Mouse (Mus musculus): ENCODE results near the gene Hmga1b. TPM values are rescaled to one million over a fixed set of nuclear protein-coding genes. Genes with fewer than 3 reads are reported as not detected.
A peak's percentile ranks its signal among the peaks of the same experiment; 100 is the strongest.
"Not testable (repeated sequence)": the region's sequence is repeated elsewhere in the genome, so short reads cannot be mapped to it uniquely, and the experiment has no call there.

The Hmga1b gene
- polyA plus RNA-seq, 1 experiment from 2014 or later: 8.2 TPM

GRCm38 (mm10) chr11:120722067-120722630 lies 40.4 kb upstream of the Hmga1b start:
- Histone ChIP-seq H3K4me1 (ENCODE audit: control insufficient read depth, insufficient read depth, low read length) (peaks cover 15% of the 10 kb centered on the region), H3K27ac (ENCODE audit: low read depth, low read length) (no peak overlapping the region), H3K4me3 (ENCODE audit: low read depth, low read length) (peak overlapping the region; percentile 57), H3K27me3 (ENCODE audit: control insufficient read depth, insufficient read depth, low read length) (peaks cover 22% of the 10 kb centered on the region; the same call in 1 of the 2 replicates), H3K9ac (ENCODE audit: low read length) (peak overlapping the region; percentile 77), H3K4me2 (peak overlapping the region; percentile 97), H3K9me3 (ENCODE audit: control insufficient read depth, low read length) (no peaks in the 10 kb centered on the region), H3K36me3 (ENCODE audit: control insufficient read depth, insufficient read depth, low read length) (peaks cover 11% of the 10 kb centered on the region)
- ATAC-seq (ENCODE audit: low FRiP score) (0 out of 2 replicates have a peak, but pooled peaks have one; percentile 1), DNase-seq (ENCODE audit: low spot score, missing footprints) (no peak)
- 19% methylated on average over 21 of the region's 21 CpGs for WGBS

DNA sequence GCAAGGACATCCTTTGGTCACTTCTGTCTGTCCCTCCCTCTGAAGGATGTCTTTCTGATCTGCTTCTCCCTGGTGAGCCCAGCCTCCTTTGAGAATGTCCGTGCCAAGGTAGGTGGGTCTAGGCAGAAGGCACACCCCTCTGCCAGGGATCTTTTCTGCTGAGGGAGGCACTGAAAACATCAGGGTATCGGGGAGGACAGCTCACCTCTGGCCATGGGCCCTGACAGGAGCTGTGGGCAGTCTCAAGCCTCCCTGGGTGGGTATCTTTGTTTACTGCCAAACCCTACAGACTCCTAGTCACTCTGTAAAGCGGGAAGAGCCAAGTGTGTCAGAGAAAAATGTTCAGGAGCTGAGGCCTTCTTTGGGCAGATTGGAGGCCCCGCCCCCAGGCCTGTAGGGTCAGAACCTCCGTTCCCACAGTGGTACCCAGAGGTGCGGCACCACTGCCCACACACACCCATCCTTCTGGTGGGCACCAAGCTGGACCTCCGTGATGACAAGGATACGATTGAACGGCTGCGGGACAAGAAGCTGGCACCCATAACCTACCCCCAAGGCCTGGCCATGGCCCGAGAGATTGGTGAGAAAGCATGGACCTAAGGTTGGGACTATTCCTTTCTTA lies 39.7 kb upstream of the Hmga1b start:
- Histone ChIP-seq H3K27me3 (ENCODE audit: control insufficient read depth, insufficient read depth, low read length) (peaks cover 22% of the 10 kb centered on the region; the same call in 1 of the 2 replicates), H3K27ac (ENCODE audit: low read depth, low read length) (no peak overlapping the region), H3K9ac (ENCODE audit: low read length) (no peak overlapping the region), H3K4me1 (ENCODE audit: control insufficient read depth, insufficient read depth, low read length) (peaks cover 15% of the 10 kb centered on the region), H3K4me2 (no peak overlapping the region), H3K4me3 (ENCODE audit: low read depth, low read length) (no peak overlapping the region), H3K36me3 (ENCODE audit: control insufficient read depth, insufficient read depth, low read length) (peaks cover 11% of the 10 kb centered on the region), H3K9me3 (ENCODE audit: control insufficient read depth, low read length) (no peaks in the 10 kb centered on the region)
- ATAC-seq (ENCODE audit: low FRiP score) (no peak), DNase-seq (ENCODE audit: low spot score, missing footprints) (no peak)
- WGBS: 87% methylated on average over 11 of the region's 11 CpGs

- 90% methylated on average over 7 of the region's 7 CpGs for WGBS
- no peak overlapping the region for H3K4me2 ChIP-seq
- no peak overlapping the region for H3K9ac ChIP-seq (ENCODE audit: low read length)
- no peaks in the 10 kb centered on the region for H3K9me3 ChIP-seq (ENCODE audit: control insufficient read depth, low read length)
- H3K36me3 ChIP-seq (ENCODE audit: control insufficient read depth, insufficient read depth, low read length): peaks cover 6% of the 10 kb centered on the region
- no peak overlapping the region for H3K27ac ChIP-seq (ENCODE audit: low read depth, low read length)
- no peak overlapping the region for H3K4me3 ChIP-seq (ENCODE audit: low read depth, low read length)
- DNase-seq (ENCODE audit: low spot score, missing footprints): no peak
- H3K4me1 ChIP-seq (ENCODE audit: control insufficient read depth, insufficient read depth, low read length): peaks cover 15% of the 10 kb centered on the region
- no peak for ATAC-seq (ENCODE audit: low FRiP score)
- peaks cover 22% of the 10 kb centered on the region; the same call in 1 of the 2 replicates for H3K27me3 ChIP-seq (ENCODE audit: control insufficient read depth, insufficient read depth, low read length)
Measured at GRCm38 (mm10) chr11:120723509-120723908, 39.1 kb upstream of the Hmga1b start.

- Histone ChIP-seq H3K9ac (ENCODE audit: low read length) (peak overlapping the region; percentile 57; the same call in 1 of the 2 replicates), H3K36me3 (ENCODE audit: control insufficient read depth, insufficient read depth, low read length) (no peaks in the 10 kb centered on the region), H3K4me1 (ENCODE audit: control insufficient read depth, insufficient read depth, low read length) (peaks cover 11% of the 10 kb centered on the region), H3K27ac (ENCODE audit: low read depth, low read length) (no peak overlapping the region), H3K9me3 (ENCODE audit: control insufficient read depth, low read length) (no peaks in the 10 kb centered on the region), H3K4me2 (peak overlapping the region; percentile 65), H3K4me3 (ENCODE audit: low read depth, low read length) (peak overlapping the region; percentile 54), H3K27me3 (ENCODE audit: control insufficient read depth, insufficient read depth, low read length) (peaks cover 20% of the 10 kb centered on the region; the same call in 1 of the 2 replicates)
- 18% methylated on average over 36 of the region's 36 CpGs for WGBS
- DNase-seq (ENCODE audit: low spot score, missing footprints) (no peak), ATAC-seq (ENCODE audit: low FRiP score) (peak; percentile 43)
Measured at GRCm38 (mm10) chr11:120726243-120727168, 36.1 kb upstream of the Hmga1b start.

DNA sequence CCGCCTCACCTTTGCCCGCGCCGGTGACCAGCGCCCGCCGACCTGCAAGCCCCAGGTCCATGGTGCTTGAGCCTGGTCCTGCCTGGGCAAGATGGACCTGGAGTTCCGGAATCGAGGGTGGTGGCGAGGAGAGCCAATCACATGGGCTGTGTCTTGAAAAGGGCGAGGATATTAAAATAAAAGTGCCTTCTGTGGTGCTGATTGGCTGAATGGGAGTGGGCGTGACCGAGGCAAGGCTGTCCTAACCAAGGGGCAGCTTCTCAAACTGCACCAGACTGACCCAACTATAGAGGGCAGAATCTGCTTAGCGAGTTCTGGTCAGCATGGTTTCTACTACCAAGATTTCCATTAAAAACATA lies 35.4 kb upstream of the Hmga1b start, which contains the start of gene Dcxr:
Dcxr (minus strand) TSS at position 113 of the 359 bp plus-strand sequence.
- peak within 1 kb of the TSS; percentile 57; the same call in 1 of the 2 replicates for H3K9ac ChIP-seq (ENCODE audit: low read length)
- H3K4me1 ChIP-seq (ENCODE audit: control insufficient read depth, insufficient read depth, low read length): peaks cover 5% of the 10 kb centered on the region; the same call in 1 of the 2 replicates
- H3K4me3 ChIP-seq (ENCODE audit: low read depth, low read length): peak within 1 kb of the TSS; percentile 54
- peak; percentile 94 for DNase-seq (ENCODE audit: low spot score, missing footprints)
- WGBS: 0% methylated on average over 14 of the region's 14 CpGs
- peaks cover 14% of the 10 kb centered on the region; the same call in 1 of the 2 replicates for H3K27me3 ChIP-seq (ENCODE audit: control insufficient read depth, insufficient read depth, low read length)
- ATAC-seq (ENCODE audit: low FRiP score): peak; percentile 88
- H3K9me3 ChIP-seq (ENCODE audit: control insufficient read depth, low read length): no peaks in the 10 kb centered on the region
- H3K27ac ChIP-seq (ENCODE audit: low read depth, low read length): no peak within 1 kb of the TSS
- H3K4me2 ChIP-seq: peak within 1 kb of the TSS; percentile 65
- H3K36me3 ChIP-seq (ENCODE audit: control insufficient read depth, insufficient read depth, low read length): no peaks in the 10 kb centered on the region

GRCm38 (mm10) chr11:120727564-120727963 lies 35.0 kb upstream of the Hmga1b start:
- Histone ChIP-seq H3K9ac (ENCODE audit: low read length) (no peak overlapping the region), H3K4me3 (ENCODE audit: low read depth, low read length) (no peak overlapping the region), H3K36me3 (ENCODE audit: control insufficient read depth, insufficient read depth, low read length) (no peaks in the 10 kb centered on the region), H3K9me3 (ENCODE audit: control insufficient read depth, low read length) (no peaks in the 10 kb centered on the region), H3K4me1 (ENCODE audit: control insufficient read depth, insufficient read depth, low read length) (peaks cover 3% of the 10 kb centered on the region; the same call in 1 of the 2 replicates), H3K27ac (ENCODE audit: low read depth, low read length) (no peak overlapping the region), H3K27me3 (ENCODE audit: control insufficient read depth, insufficient read depth, low read length) (peaks cover 10% of the 10 kb centered on the region; the same call in 1 of the 2 replicates), H3K4me2 (no peak overlapping the region)
- WGBS: 54% methylated on average over 12 of the region's 12 CpGs
- no peak for DNase-seq (ENCODE audit: low spot score, missing footprints)
- peak; percentile 11; the same call in 1 of the 2 replicates for ATAC-seq (ENCODE audit: low FRiP score)

- H3K27ac ChIP-seq (ENCODE audit: low read depth, low read length): no peak overlapping the region
- H3K4me2 ChIP-seq: no peak overlapping the region
- H3K4me3 ChIP-seq (ENCODE audit: low read depth, low read length): no peak overlapping the region
- DNase-seq (ENCODE audit: low spot score, missing footprints) (no peak), ATAC-seq (ENCODE audit: low FRiP score) (no peak)
- WGBS: 68% methylated on average over 11 of the region's 11 CpGs
- no peaks in the 10 kb centered on the region for H3K36me3 ChIP-seq (ENCODE audit: control insufficient read depth, insufficient read depth, low read length)
- no peaks in the 10 kb centered on the region for H3K9me3 ChIP-seq (ENCODE audit: control insufficient read depth, low read length)
- peaks cover 8% of the 10 kb centered on the region; the same call in 1 of the 2 replicates for H3K27me3 ChIP-seq (ENCODE audit: control insufficient read depth, insufficient read depth, low read length)
- H3K9ac ChIP-seq (ENCODE audit: low read length): no peak overlapping the region
- peaks cover 3% of the 10 kb centered on the region; the same call in 1 of the 2 replicates for H3K4me1 ChIP-seq (ENCODE audit: control insufficient read depth, insufficient read depth, low read length)
Measured at GRCm38 (mm10) chr11:120728530-120729240, 33.9 kb upstream of the Hmga1b start.

GRCm38 (mm10) chr11:120729432-120730050 lies 33.1 kb upstream of the Hmga1b start:
- not testable (repeated sequence) for H3K27ac ChIP-seq (ENCODE audit: low read depth, low read length); H3K9ac ChIP-seq (ENCODE audit: low read length); H3K27me3 ChIP-seq (ENCODE audit: control insufficient read depth, insufficient read depth, low read length); ATAC-seq (ENCODE audit: low FRiP score); H3K9me3 ChIP-seq (ENCODE audit: control insufficient read depth, low read length); H3K4me1 ChIP-seq (ENCODE audit: control insufficient read depth, insufficient read depth, low read length); H3K36me3 ChIP-seq (ENCODE audit: control insufficient read depth, insufficient read depth, low read length); H3K4me3 ChIP-seq (ENCODE audit: low read depth, low read length)
- peak overlapping the region; percentile 25 for H3K4me2 ChIP-seq
- 3% methylated on average over 17 of the region's 21 CpGs for WGBS
- DNase-seq (ENCODE audit: low spot score, missing footprints): peak; percentile 91
